Mouse (Mus musculus) hindbrain, embryonic 12.5 days (tissue): ENCODE data around the gene Glb1. TPM values are rescaled to one million over a fixed set of nuclear protein-coding genes. Genes with fewer than 3 reads are reported as not detected.
A peak's percentile ranks its signal among the peaks of the same experiment; 100 is the strongest.
"Not testable (repeated sequence)": the region's sequence is repeated elsewhere in the genome, so short reads cannot be mapped to it uniquely, and the experiment has no call there.

ENCODE experiments used
- ATAC-seq: fragments of 200-750 bp; cut with Nextera tagmentation; 2 replicates; pipeline ENCODE4 v1.8.0; 2017; ENCODE audit warnings: moderate TSS enrichment; ENCODE audit not compliant: low FRiP score
- H3K27ac ChIP-seq: fragments of 300-500 bp; sonication (generic); 2 replicates; pipeline ENCODE4 v1.5.1; 2016; ENCODE audit warnings: mild to moderate bottlenecking
- H3K27me3 ChIP-seq: fragments of 300-500 bp; sonication (generic); 2 replicates; pipeline ENCODE4 v1.6.1; 2016; ENCODE audit warnings: mild to moderate bottlenecking
- H3K36me3 ChIP-seq: fragments of 300-500 bp; sonication (generic); 2 replicates; pipeline ENCODE4 v1.6.1; 2016; ENCODE audit warnings: mild to moderate bottlenecking
- H3K4me1 ChIP-seq: fragments of 300-500 bp; sonication (generic); 2 replicates; pipeline ENCODE4 v1.6.1; 2016
- H3K4me2 ChIP-seq: fragments of 300-500 bp; sonication (generic); replicated peaks from 2 replicates; pipeline ENCODE4 v1.6.1; 2016; ENCODE audit warnings: mild to moderate bottlenecking
- H3K4me3 ChIP-seq: fragments of 300-500 bp; sonication (generic); 2 replicates; pipeline ENCODE4 v1.5.1; 2016; ENCODE audit warnings: mild to moderate bottlenecking
- H3K9ac ChIP-seq: fragments of 300-500 bp; sonication (generic); 2 replicates; pipeline ENCODE4 v1.6.1; 2016; ENCODE audit warnings: mild to moderate bottlenecking, moderate library complexity
- H3K9me3 ChIP-seq: fragments of 300-500 bp; sonication (generic); replicated peaks from 2 replicates; pipeline ENCODE4 v1.6.1; 2016; ENCODE audit warnings: mild to moderate bottlenecking
- WGBS: fragments of 180-500 bp; shearing (Covaris S2); methylation state at CpG from one replicate; pipeline ENCODE4 v1.1.7; 2016; 5-methylcytosine and 5-hydroxymethylcytosine counted together
- polyA plus RNA-seq: library from polyadenylated mRNA; unstranded; fragments of >200 nt; fragmentation: Nextera tagmentation; extraction: Ambion mirVana; gene quantifications from 2 replicates; pipeline ENCODE4 v1.2.1, GENCODE M21; 2016

The Glb1 gene
- polyA plus RNA-seq, result 26.0 and 27.9 TPM in 2 replicates

- peak within 1 kb of the TSS; percentile 78 for H3K9ac ChIP-seq
- peak within 1 kb of the TSS; percentile 74 for H3K4me2 ChIP-seq
- peak within 1 kb of the TSS; percentile 69 for H3K4me3 ChIP-seq
- H3K27me3 ChIP-seq, result no peaks in the 10 kb centered on the region
- peaks cover 11% of the 10 kb centered on the region for H3K4me1 ChIP-seq
- peak within 1 kb of the TSS; percentile 84 for H3K27ac ChIP-seq
- WGBS, result under 1% methylated on average over 72 of the region's 73 CpGs
- peak; percentile 99 for ATAC-seq
- peaks cover 19% of the 10 kb centered on the region for H3K36me3 ChIP-seq
- 0 out of 2 replicates have a peak, but pooled peaks cover 6% of the 10 kb centered on the region for H3K9me3 ChIP-seq
Measured at GRCm38 (mm10) chr9:114400949-114401684, at the start of gene Glb1, which contains the start of gene Tmppe. Gene Glb1, plus strand, starts transcription at chr9:114401076. Gene Tmppe, plus strand, starts transcription at chr9:114401105.

GRCm38 (mm10) chr9:114367783-114368470 is 32.9 kb upstream of the Glb1 start:
- 2% methylated on average over 48 of the region's 48 CpGs for WGBS

DNA sequence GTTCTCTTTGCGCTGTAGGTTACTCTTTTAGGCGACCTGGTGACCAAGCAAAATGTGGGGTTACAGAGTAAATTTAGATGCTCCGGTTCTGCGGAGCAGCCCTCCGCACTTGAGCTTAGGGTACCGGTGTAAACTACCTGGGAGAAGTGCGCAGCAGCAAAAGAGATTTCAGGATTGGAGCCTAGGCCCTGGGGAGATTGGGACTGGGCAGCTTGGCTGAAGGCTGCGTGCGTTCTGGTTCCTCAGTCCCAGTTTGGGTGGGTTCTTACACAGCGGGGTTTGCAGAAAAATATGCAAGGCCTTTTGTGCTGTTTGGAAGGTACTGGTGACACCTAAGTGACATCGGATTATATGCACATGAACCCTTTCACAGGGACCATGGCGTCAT is 32.4 kb upstream of the Glb1 start:
- peak overlapping the region; percentile 48 for H3K4me3 ChIP-seq
- WGBS, result 16% methylated on average over 12 of the region's 12 CpGs
- H3K27me3 ChIP-seq, result peaks cover 8% of the 10 kb centered on the region
- H3K36me3 ChIP-seq, result no peaks in the 10 kb centered on the region
- peak overlapping the region; percentile 85 for H3K4me2 ChIP-seq
- no peak overlapping the region for H3K27ac ChIP-seq
- peak overlapping the region; percentile 44 for H3K9ac ChIP-seq
- peaks cover 6% of the 10 kb centered on the region; the same call in 1 of the 2 replicates for H3K4me1 ChIP-seq
- H3K9me3 ChIP-seq, result no peaks in the 10 kb centered on the region
- ATAC-seq, result peak; percentile 43; the same call in 1 of the 2 replicates

More at GRCm38 (mm10) chr9:114367783-114368470, 32.9 kb upstream of the Glb1 start:
- Histone ChIP-seq H3K36me3 (no peaks in the 10 kb centered on the region), H3K4me1 (peaks cover 6% of the 10 kb centered on the region; the same call in 1 of the 2 replicates), H3K4me3 (peak overlapping the region; percentile 48), H3K9ac (peak overlapping the region; percentile 44), H3K27me3 (peaks cover 8% of the 10 kb centered on the region), H3K4me2 (peak overlapping the region; percentile 85), H3K9me3 (no peaks in the 10 kb centered on the region), H3K27ac (no peak overlapping the region)
- ATAC-seq, result peak; percentile 83

GRCm38 (mm10) chr9:114369389-114369788 is 31.5 kb upstream of the Glb1 start:
- not testable (repeated sequence) for H3K36me3 ChIP-seq, H3K9ac ChIP-seq, H3K9me3 ChIP-seq, H3K4me1 ChIP-seq, H3K4me2 ChIP-seq, H3K27ac ChIP-seq, H3K4me3 ChIP-seq, H3K27me3 ChIP-seq, ATAC-seq
- 63% methylated on average over 5 of the region's 5 CpGs for WGBS

- H3K9me3 ChIP-seq, H3K4me1 ChIP-seq, H3K27ac ChIP-seq, H3K36me3 ChIP-seq, H3K9ac ChIP-seq, ATAC-seq, H3K27me3 ChIP-seq, H3K4me3 ChIP-seq, H3K4me2 ChIP-seq: not testable (repeated sequence)
- WGBS, result 23% methylated on average over 5 of the region's 5 CpGs
Measured at GRCm38 (mm10) chr9:114371717-114372116, 29.2 kb upstream of the Glb1 start.

DNA sequence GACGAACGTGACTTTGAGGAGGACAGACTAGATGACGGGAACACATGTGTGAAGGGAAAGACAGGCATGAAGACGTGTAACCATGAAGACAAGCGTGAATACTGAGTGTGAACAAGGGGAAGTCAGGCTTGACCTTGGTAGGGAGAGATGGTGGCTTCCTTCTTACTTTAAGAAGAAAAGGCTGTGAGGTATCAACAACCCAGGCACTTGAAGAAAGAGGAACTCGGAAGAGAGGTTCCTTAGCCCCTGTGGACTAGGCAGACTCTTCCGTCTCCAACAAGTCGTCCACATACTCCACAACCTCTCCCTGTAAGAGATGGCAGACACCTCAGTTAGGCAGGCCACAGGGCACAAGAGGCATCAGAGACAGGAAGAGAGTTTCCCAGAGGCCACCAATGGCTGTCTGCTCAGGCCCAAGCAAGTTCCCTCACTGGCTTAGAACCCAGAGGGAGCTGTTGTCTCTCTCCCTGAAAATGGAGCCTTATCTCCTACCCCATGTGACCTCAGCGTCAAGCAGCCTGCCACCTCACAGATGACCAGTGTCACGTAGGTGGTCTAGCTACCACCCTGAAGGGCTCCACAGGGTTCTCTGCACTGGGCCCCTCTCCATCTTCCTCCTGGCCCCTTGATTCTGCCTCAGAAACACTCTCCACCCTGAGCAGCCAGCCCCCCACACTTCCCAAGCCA is 25.5 kb upstream of the Glb1 start:
- H3K4me2 ChIP-seq, result no peak overlapping the region
- no peak overlapping the region for H3K4me3 ChIP-seq
- H3K27me3 ChIP-seq, result no peaks in the 10 kb centered on the region
- H3K9me3 ChIP-seq, result no peaks in the 10 kb centered on the region
- 93% methylated on average over 10 of the region's 10 CpGs for WGBS
- no peak overlapping the region for H3K27ac ChIP-seq
- 0 out of 2 replicates have a peak, but pooled peaks cover 7% of the 10 kb centered on the region for H3K36me3 ChIP-seq
- no peak for ATAC-seq
- H3K9ac ChIP-seq, result no peak overlapping the region
- H3K4me1 ChIP-seq, result no peaks in the 10 kb centered on the region

GRCm38 (mm10) chr9:114377168-114377567 is 23.7 kb upstream of the Glb1 start:
- no peak overlapping the region for H3K27ac ChIP-seq
- H3K4me3 ChIP-seq, result no peak overlapping the region
- 0 out of 2 replicates have a peak, but pooled peaks cover 7% of the 10 kb centered on the region for H3K36me3 ChIP-seq
- H3K4me2 ChIP-seq, result no peak overlapping the region
- no peaks in the 10 kb centered on the region for H3K4me1 ChIP-seq
- 97% methylated on average over 10 of the region's 10 CpGs for WGBS
- ATAC-seq, result no peak
- no peaks in the 10 kb centered on the region for H3K9me3 ChIP-seq
- H3K27me3 ChIP-seq, result no peaks in the 10 kb centered on the region
- H3K9ac ChIP-seq, result no peak overlapping the region

DNA sequence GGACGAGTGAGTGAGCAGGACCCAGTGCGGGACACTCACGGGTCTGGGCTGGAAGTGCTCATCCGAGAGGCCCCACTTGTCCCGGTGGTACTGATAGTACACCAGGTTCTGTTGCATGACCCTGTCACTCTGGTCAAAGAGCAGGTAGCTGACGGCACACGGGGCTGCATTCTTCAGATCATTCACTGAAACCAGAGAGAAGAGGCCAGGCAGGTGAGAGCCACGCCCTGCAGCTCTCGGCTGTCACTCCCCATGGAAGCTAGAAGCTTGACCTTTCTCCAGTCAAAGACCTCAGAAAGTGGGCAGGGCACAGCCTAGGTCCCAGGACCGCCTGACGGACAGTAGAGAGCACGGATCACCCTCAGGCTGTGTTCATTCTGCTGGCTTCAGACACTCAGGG is 21.0 kb upstream of the Glb1 start:
- Histone ChIP-seq H3K9me3 (no peaks in the 10 kb centered on the region), H3K36me3 (0 out of 2 replicates have a peak, but pooled peaks cover 7% of the 10 kb centered on the region), H3K4me3 (no peak overlapping the region), H3K4me1 (no peaks in the 10 kb centered on the region), H3K27me3 (no peaks in the 10 kb centered on the region), H3K27ac (no peak overlapping the region), H3K4me2 (no peak overlapping the region), H3K9ac (no peak overlapping the region)
- 84% methylated on average over 12 of the region's 12 CpGs for WGBS
- no peak for ATAC-seq

GRCm38 (mm10) chr9:114380881-114381733 is 19.8 kb upstream of the Glb1 start:
- H3K4me1 ChIP-seq, result no peaks in the 10 kb centered on the region
- no peak overlapping the region for H3K4me2 ChIP-seq
- no peak overlapping the region for H3K4me3 ChIP-seq
- no peak overlapping the region for H3K9ac ChIP-seq
- H3K27ac ChIP-seq, result no peak overlapping the region
- H3K36me3 ChIP-seq, result 0 out of 2 replicates have a peak, but pooled peaks cover 7% of the 10 kb centered on the region
- peak; percentile 60; the same call in 1 of the 2 replicates for ATAC-seq
- 73% methylated on average over 17 of the region's 17 CpGs for WGBS
- H3K9me3 ChIP-seq, result no peaks in the 10 kb centered on the region
- H3K27me3 ChIP-seq, result no peaks in the 10 kb centered on the region

- Histone ChIP-seq H3K9me3 (no peaks in the 10 kb centered on the region), H3K27me3 (no peaks in the 10 kb centered on the region), H3K4me3 (no peak overlapping the region), H3K27ac (no peak overlapping the region), H3K4me1 (no peaks in the 10 kb centered on the region), H3K4me2 (no peak overlapping the region), H3K36me3 (0 out of 2 replicates have a peak, but pooled peaks cover 7% of the 10 kb centered on the region), H3K9ac (no peak overlapping the region)
- ATAC-seq, result no peak
- 89% methylated on average over 17 of the region's 17 CpGs for WGBS
Measured at GRCm38 (mm10) chr9:114382936-114383710, 17.8 kb upstream of the Glb1 start.

DNA sequence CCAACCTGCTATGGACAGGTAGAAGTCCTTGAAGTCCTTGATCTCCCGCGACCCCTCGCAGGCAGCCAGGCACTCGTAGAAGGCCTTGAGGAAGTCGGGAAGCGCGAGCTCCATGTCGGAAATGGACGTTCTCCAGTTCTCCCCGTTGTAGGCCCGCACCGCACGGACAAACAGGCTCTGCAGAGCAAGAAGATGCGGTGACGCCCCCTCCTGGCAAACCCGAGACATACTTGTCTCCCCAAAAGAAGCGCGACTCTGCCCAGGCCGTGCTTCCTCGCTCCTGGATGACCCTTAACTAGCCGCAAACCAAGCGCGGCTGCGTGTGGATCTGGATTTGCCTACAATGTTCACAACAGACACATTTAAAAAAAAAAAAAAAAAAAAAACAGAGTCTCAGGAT is 16.2 kb upstream of the Glb1 start:
- H3K9ac ChIP-seq, result no peak overlapping the region

More for the DNA sequence above, 16.2 kb upstream of the Glb1 start:
- H3K4me3 ChIP-seq, result no peak overlapping the region
- H3K36me3 ChIP-seq, result 0 out of 2 replicates have a peak, but pooled peaks cover 3% of the 10 kb centered on the region
- 88% methylated on average over 24 of the region's 24 CpGs for WGBS
- ATAC-seq, result no peak
- no peak overlapping the region for H3K27ac ChIP-seq
- no peaks in the 10 kb centered on the region for H3K27me3 ChIP-seq
- H3K4me1 ChIP-seq, result no peaks in the 10 kb centered on the region
- no peak overlapping the region for H3K4me2 ChIP-seq
- no peaks in the 10 kb centered on the region for H3K9me3 ChIP-seq
